Mouse (Mus musculus) MEL (cell line): Measurements from ENCODE around the gene Pawr. TPM values are rescaled to one million over a fixed set of nuclear protein-coding genes. Genes with fewer than 3 reads are reported as not detected.
"Not testable (repeated sequence)": the region's sequence is repeated elsewhere in the genome, so short reads cannot be mapped to it uniquely, and the experiment has no call there.

Source experiments
- DNase-seq: peaks from one replicate; pipeline ENCODE4 v3.0.0; 2011; ENCODE audit warnings: low read depth, low spot score
- H3K27ac ChIP-seq: 2 replicates; pipeline ENCODE4 v1.5.1; 2012; ENCODE audit warnings: low read depth, mild to moderate bottlenecking, control low read depth, low read length, moderate library complexity; ENCODE audit not compliant: control insufficient read depth
- H3K27me3 ChIP-seq, 2 experiments: fragments of 150-350 bp in 1 of 2; sonication (generic) in 1 of 2; 2 replicates each; pipeline ENCODE4 v1.6.1; 2012; ENCODE audit warnings: low read length in 2 of 2, mild to moderate bottlenecking in 2 of 2, improper control_type of control experiment in 1 of 2, moderate library complexity in 1 of 2; ENCODE audit not compliant: insufficient read depth in 2 of 2, control insufficient read depth in 1 of 2
- H3K36me3 ChIP-seq, 2 experiments: 2 replicates each; pipeline ENCODE4 v1.6.1; 2012 to 2014; ENCODE audit warnings: low read length in 2 of 2, improper control_type of control experiment in 1 of 2, inconsistent platforms in 1 of 2, mild to moderate bottlenecking in 1 of 2; ENCODE audit not compliant: insufficient read depth in 2 of 2, control insufficient read depth in 1 of 2
- H3K4me1 ChIP-seq, 2 experiments: fragments of 150-350 bp in 1 of 2; sonication (generic) in 1 of 2; 2 replicates each; pipeline ENCODE4 v1.6.1; 2012; ENCODE audit warnings: low read length in 2 of 2, improper control_type of control experiment in 1 of 2, mild to moderate bottlenecking in 1 of 2; ENCODE audit not compliant: insufficient read depth in 2 of 2, control insufficient read depth in 1 of 2
- H3K4me3 ChIP-seq, 2 experiments: fragments of 150-350 bp in 1 of 2; sonication (generic) in 1 of 2; 2 replicates each; pipeline ENCODE4 v1.5.1; 2012; ENCODE audit warnings: low read depth in 2 of 2, low read length in 2 of 2, mild to moderate bottlenecking in 2 of 2, moderate library complexity in 2 of 2, control low read depth in 1 of 2, improper control_type of control experiment in 1 of 2; ENCODE audit not compliant: control insufficient read depth in 1 of 2, insufficient read depth in 1 of 2
- H3K79me2 ChIP-seq: 2 replicates; pipeline ENCODE4 v1.6.1; 2012; ENCODE audit warnings: mild to moderate bottlenecking, low read length, moderate library complexity; ENCODE audit not compliant: control insufficient read depth, poor library complexity, insufficient read depth
- H3K9ac ChIP-seq: 2 replicates; pipeline ENCODE4 v1.6.1; 2012; ENCODE audit warnings: low read depth, mild to moderate bottlenecking, control low read depth, low read length, moderate library complexity; ENCODE audit not compliant: control insufficient read depth, poor library complexity, severe bottlenecking
- H3K9me3 ChIP-seq: fragments of 150-350 bp; sonication (generic); replicated peaks from 2 replicates; pipeline ENCODE4 v1.6.1; 2012; ENCODE audit warnings: mild to moderate bottlenecking, low read length, improper control_type of control experiment, moderate library complexity; ENCODE audit not compliant: insufficient read depth
- CHD2 ChIP-seq: IDR thresholded peaks from 2 replicates; pipeline ENCODE4 v1.6.1; 2011; ENCODE audit warnings: low read length, improper control_type of control experiment
- ETS1 ChIP-seq: IDR thresholded peaks from 2 replicates; pipeline ENCODE4 v1.6.1; 2012; ENCODE audit warnings: low read depth, mild to moderate bottlenecking, inconsistent platforms, low read length, improper control_type of control experiment, moderate library complexity
- GATA1 ChIP-seq: IDR thresholded peaks from 2 replicates; pipeline ENCODE4 v1.6.1; 2011; ENCODE audit warnings: low read depth, low read length, improper control_type of control experiment
- HCFC1 ChIP-seq: IDR thresholded peaks from 2 replicates; pipeline ENCODE4 v1.6.1; 2012; ENCODE audit warnings: low read depth, mild to moderate bottlenecking, inconsistent platforms, low read length, improper control_type of control experiment, moderate library complexity
- JUND ChIP-seq: IDR thresholded peaks from 2 replicates; pipeline ENCODE4 v1.6.1; 2011; ENCODE audit warnings: low read depth, mild to moderate bottlenecking, improper control_type of control experiment, low read length
- KAT2A ChIP-seq: conservative IDR thresholded peaks from 2 replicates; pipeline ENCODE4 v1.6.1; 2012; ENCODE audit warnings: low read depth, low read length, improper control_type of control experiment, inconsistent platforms
- MAFK ChIP-seq: IDR thresholded peaks from 2 replicates; pipeline ENCODE4 v1.6.1; 2011; ENCODE audit warnings: low read depth, mild to moderate bottlenecking, low read length, improper control_type of control experiment, borderline replicate concordance
- MAX ChIP-seq: IDR thresholded peaks from 2 replicates; pipeline ENCODE4 v1.6.1; 2011; ENCODE audit warnings: low read length, improper control_type of control experiment
- MAZ ChIP-seq: IDR thresholded peaks from 2 replicates; pipeline ENCODE4 v1.6.1; 2012; ENCODE audit warnings: low read depth, mild to moderate bottlenecking, inconsistent platforms, low read length, improper control_type of control experiment
- MEF2A ChIP-seq: IDR thresholded peaks from 2 replicates; pipeline ENCODE4 v1.6.1; 2014; ENCODE audit warnings: low read depth, mild to moderate bottlenecking, inconsistent platforms, low read length, improper control_type of control experiment; ENCODE audit not compliant: poor library complexity, insufficient replicate concordance, severe bottlenecking; ENCODE audit errors: extremely low read depth
- MYB ChIP-seq: IDR thresholded peaks from 2 replicates; pipeline ENCODE4 v1.6.1; 2011; ENCODE audit warnings: mild to moderate bottlenecking, low read depth, low read length, improper control_type of control experiment
- POLR2A ChIP-seq, 2 experiments: IDR thresholded peaks; 2 replicates each; pipeline ENCODE4 v1.6.1; 2011 to 2012; ENCODE audit warnings: low read length in 2 of 2, mild to moderate bottlenecking in 2 of 2, control low read depth in 1 of 2, improper control_type of control experiment in 1 of 2, low read depth in 1 of 2, moderate library complexity in 1 of 2; ENCODE audit not compliant: control insufficient read depth in 1 of 2, insufficient read depth in 1 of 2, poor library complexity in 1 of 2
- POLR2AphosphoS5 ChIP-seq: IDR thresholded peaks from 2 replicates; pipeline ENCODE4 v1.6.1; 2012; ENCODE audit warnings: low read depth, borderline replicate concordance, mild to moderate bottlenecking, inconsistent platforms, low read length, moderate library complexity, mixed read lengths
- RCOR1 ChIP-seq: IDR thresholded peaks from 2 replicates; pipeline ENCODE4 v1.6.1; 2012; ENCODE audit warnings: low read depth, mild to moderate bottlenecking, inconsistent platforms, low read length, improper control_type of control experiment
- SMC3 ChIP-seq: IDR thresholded peaks from 2 replicates; pipeline ENCODE4 v1.6.1; 2011; ENCODE audit warnings: low read depth, low read length, improper control_type of control experiment
- USF1 ChIP-seq: IDR thresholded peaks from 2 replicates; pipeline ENCODE4 v1.6.1; 2014; ENCODE audit warnings: low read depth, mild to moderate bottlenecking, inconsistent platforms, low read length, improper control_type of control experiment, moderate library complexity
- USF2 ChIP-seq, 2 experiments: IDR thresholded peaks; 2 replicates each; pipeline ENCODE4 v1.6.1; 2011 to 2012; ENCODE audit warnings: improper control_type of control experiment in 2 of 2, low read length in 2 of 2, borderline replicate concordance in 1 of 2, inconsistent platforms in 1 of 2, low read depth in 1 of 2, mild to moderate bottlenecking in 1 of 2; ENCODE audit not compliant: insufficient read depth in 1 of 2
- ZMIZ1 ChIP-seq: IDR thresholded peaks from 2 replicates; pipeline ENCODE4 v1.6.1; 2012; ENCODE audit warnings: low read depth, mild to moderate bottlenecking, inconsistent platforms, low read length, improper control_type of control experiment, moderate library complexity
- polyA plus RNA-seq, 2 experiments: library from polyadenylated mRNA; stranded (reverse) in 1 of 2; unstranded in 1 of 2; fragments of >175 nt in 1 of 2; fragments of >200 nt in 1 of 2; gene quantifications; 2 replicates each; pipeline versions ENCODE4 v1.2.1 to v1.2.4; 2012; ENCODE audit warnings: low replicate concordance in 2 of 2, low read depth in 1 of 2; ENCODE audit not compliant: insufficient read length in 2 of 2, insufficient read depth in 1 of 2, missing spikeins in 1 of 2
- total RNA-seq: library from RNA; depleted of rRNA; stranded (reverse); fragments of 300-350 nt; gene quantifications from 2 replicates; pipeline ENCODE4 v1.2.3, GENCODE M21; 2012

The Pawr gene
- total and polyA plus RNA-seq, 3 experiments = 20.7 to 29.6 TPM; not detected in 1

DNA sequence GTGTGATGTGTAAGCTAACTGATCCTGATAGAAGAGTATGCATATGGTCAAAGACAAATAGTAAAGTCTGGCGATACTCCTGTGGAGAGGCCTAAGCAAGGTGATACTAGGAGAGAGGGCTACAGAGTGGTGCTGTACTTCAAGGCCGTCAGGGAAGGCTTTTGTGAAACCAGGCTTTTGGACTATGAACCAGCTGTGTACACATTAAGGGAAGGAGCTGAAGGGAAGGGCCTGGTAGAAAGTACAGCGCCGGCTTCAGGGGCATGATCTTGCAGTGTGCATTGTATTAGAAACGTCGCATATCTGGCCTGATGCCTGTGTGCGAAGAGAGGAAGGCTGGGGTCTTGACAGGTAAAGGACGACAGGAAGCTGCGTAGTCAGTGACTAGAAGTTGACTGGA lies 13.2 kb downstream of the Pawr start:
- no peak for DNase-seq
- peaks cover 2 to 8% of the 10 kb centered on the region in 2 experiments for H3K36me3 ChIP-seq
- H3K27me3 ChIP-seq = no peaks in the 10 kb centered on the region
- no peak overlapping the region for H3K27ac ChIP-seq
- no peak for TF ChIP-seq POLR2AphosphoS5
- TF ChIP-seq MYB = no peak
- TF ChIP-seq RCOR1 = no peak
- no peak for TF ChIP-seq CHD2
- no peak for TF ChIP-seq ZMIZ1
- TF ChIP-seq USF2 (IDR thresholded peaks at IDR 0.05; ENCODE audit: borderline replicate concordance in 1 of 2, insufficient read depth in 1 of 2, low read depth in 1 of 2, low read length in 2 of 2) = no peak
- TF ChIP-seq, all 39 proteins: peak for 0
- no peak overlapping the region for H3K9ac ChIP-seq
- H3K4me1 ChIP-seq = no peaks in the 10 kb centered on the region
- H3K4me3 ChIP-seq = no peak overlapping the region
- no peaks in the 10 kb centered on the region for H3K9me3 ChIP-seq
- peaks cover 5% of the 10 kb centered on the region; the same call in 1 of the 2 replicates for H3K79me2 ChIP-seq

GRCm38 (mm10) chr10:108346301-108346700 lies 14.4 kb downstream of the Pawr start:
- H3K27ac ChIP-seq, H3K4me3 ChIP-seq, H3K4me1 ChIP-seq, H3K79me2 ChIP-seq, H3K9me3 ChIP-seq, H3K27me3 ChIP-seq, H3K36me3 ChIP-seq, H3K9ac ChIP-seq: not testable (repeated sequence)
- TF ChIP-seq JUND = 0 out of 2 replicates have a peak, but pooled peaks have one; percentile 55
- DNase-seq = peak; percentile 65

- Histone ChIP-seq H3K27ac (no peak overlapping the region), H3K9ac (no peak overlapping the region), H3K4me3 (no peak overlapping the region), H3K36me3 (peaks cover 2 to 6% of the 10 kb centered on the region in 2 experiments; a peak in 2 of 4 replicates), H3K9me3 (no peaks in the 10 kb centered on the region), H3K4me1 (no peaks in the 10 kb centered on the region), H3K79me2 (peaks cover 1% of the 10 kb centered on the region; the same call in 1 of the 2 replicates)
- TF ChIP-seq ETS1 (no peak), POLR2A (IDR thresholded peaks at IDR 0.05; ENCODE audit: control insufficient read depth in 1 of 2, insufficient read depth in 1 of 2, low read depth in 1 of 2, low read length in 2 of 2, poor library complexity in 1 of 2) (no peak), SMC3 (no peak), HCFC1 (no peak), ZMIZ1 (no peak), MAX (no peak), RCOR1 (no peak), MAZ (no peak), MEF2A (no peak), CHD2 (no peak), KAT2A (no peak), USF1 (no peak), MAFK (no peak), GATA1 (no peak)
- TF ChIP-seq, all 39 proteins: peak for 0
- H3K27me3 ChIP-seq = no peaks in the 10 kb centered on the region
- DNase-seq = no peak
Measured at GRCm38 (mm10) chr10:108350125-108351070, 18.5 kb downstream of the Pawr start.
